Mouse (Mus musculus): Measurements from ENCODE around the gene Fam172a. TPM values are rescaled to one million over a fixed set of nuclear protein-coding genes. Genes with fewer than 3 reads are reported as not detected.

The Fam172a gene
- total and polyA plus RNA-seq, 2 experiments: 2.9 to 9.6 TPM

DNA sequence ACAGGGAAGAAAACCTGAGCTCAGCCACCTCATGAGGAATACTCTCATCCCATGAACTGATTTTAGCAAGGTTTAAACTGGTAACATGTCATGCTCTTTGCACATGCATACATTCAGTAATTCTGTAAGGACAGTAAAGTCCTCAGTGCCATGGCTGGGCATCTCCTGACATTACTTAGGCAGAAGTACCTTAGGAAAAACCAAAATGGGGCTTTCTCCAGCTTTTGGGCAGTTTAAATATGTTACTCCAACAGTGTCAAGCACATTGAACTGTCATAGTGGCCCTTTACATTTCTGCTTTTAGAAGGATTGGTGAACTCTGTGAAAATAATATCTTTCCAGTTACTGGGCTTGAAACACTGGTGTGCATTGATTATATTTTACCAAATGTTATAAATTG is 463.1 kb downstream of the Fam172a start:
- H3K36me3 ChIP-seq (ENCODE audit: control insufficient read depth, insufficient read depth, low read length): no peaks in the 10 kb centered on the region
- TF ChIP-seq POLR2A (IDR thresholded peaks at IDR 0.05; ENCODE audit: extremely low read depth, insufficient read depth, low read length) (no peak), CTCF (IDR thresholded peaks at IDR 0.05; ENCODE audit: low read depth, low read length) (no peak)
- no peaks in the 10 kb centered on the region for H3K79me2 ChIP-seq (ENCODE audit: control insufficient read depth, insufficient read depth, low read length)
- no peak for DNase-seq (ENCODE audit: extremely low read depth, low read depth, low spot score)
- H3K4me1 ChIP-seq (ENCODE audit: control insufficient read depth, insufficient read depth, low read length): no peaks in the 10 kb centered on the region; the same call in 1 of the 2 replicates
- H3K4me3 ChIP-seq (ENCODE audit: insufficient read depth, low read depth, low read length): no peak overlapping the region
- no peaks in the 10 kb centered on the region for H3K27me3 ChIP-seq (ENCODE audit: control insufficient read depth, insufficient read depth, low read length)
- no peak overlapping the region for H3K9ac ChIP-seq (ENCODE audit: low read depth, low read length)
- no peak overlapping the region for H3K27ac ChIP-seq (replicated peaks; ENCODE audit: insufficient read depth, low read depth, low read length)

DNA sequence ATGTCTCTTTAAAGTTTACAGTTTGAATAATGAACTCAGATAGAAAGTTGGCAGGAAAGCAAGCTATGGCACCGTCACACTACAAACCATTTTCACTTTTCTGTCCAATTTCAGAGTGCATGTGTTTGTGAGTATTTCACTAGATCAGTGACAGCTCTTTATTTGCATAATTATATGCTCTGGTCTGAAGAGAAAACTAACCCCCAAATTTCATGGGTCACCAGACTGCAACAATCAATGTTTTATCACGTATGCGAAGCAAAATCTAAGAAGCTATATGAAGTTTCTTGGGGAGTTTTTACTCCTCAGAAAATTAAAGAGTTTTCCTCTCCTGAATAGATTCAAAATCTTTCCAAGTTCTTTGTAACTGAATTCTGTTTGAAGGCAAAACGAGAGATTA is 466.3 kb downstream of the Fam172a start:
- DNase-seq (ENCODE audit: extremely low read depth, low read depth, low spot score): no peak
- peaks cover 5% of the 10 kb centered on the region; the same call in 1 of the 2 replicates for H3K27me3 ChIP-seq (ENCODE audit: control insufficient read depth, insufficient read depth, low read length)
- no peaks in the 10 kb centered on the region; the same call in 1 of the 2 replicates for H3K4me1 ChIP-seq (ENCODE audit: control insufficient read depth, insufficient read depth, low read length)
- TF ChIP-seq CTCF (IDR thresholded peaks at IDR 0.05; ENCODE audit: low read depth, low read length) (no peak), POLR2A (IDR thresholded peaks at IDR 0.05; ENCODE audit: extremely low read depth, insufficient read depth, low read length) (no peak)
- H3K36me3 ChIP-seq (ENCODE audit: control insufficient read depth, insufficient read depth, low read length): no peaks in the 10 kb centered on the region
- H3K79me2 ChIP-seq (ENCODE audit: control insufficient read depth, insufficient read depth, low read length): no peaks in the 10 kb centered on the region
- no peak overlapping the region for H3K27ac ChIP-seq (replicated peaks; ENCODE audit: insufficient read depth, low read depth, low read length)
- WGBS: 60% methylated on average over 4 of the region's 4 CpGs
- H3K9ac ChIP-seq (ENCODE audit: low read depth, low read length): no peak overlapping the region
- H3K4me3 ChIP-seq (ENCODE audit: insufficient read depth, low read depth, low read length): no peak overlapping the region

DNA sequence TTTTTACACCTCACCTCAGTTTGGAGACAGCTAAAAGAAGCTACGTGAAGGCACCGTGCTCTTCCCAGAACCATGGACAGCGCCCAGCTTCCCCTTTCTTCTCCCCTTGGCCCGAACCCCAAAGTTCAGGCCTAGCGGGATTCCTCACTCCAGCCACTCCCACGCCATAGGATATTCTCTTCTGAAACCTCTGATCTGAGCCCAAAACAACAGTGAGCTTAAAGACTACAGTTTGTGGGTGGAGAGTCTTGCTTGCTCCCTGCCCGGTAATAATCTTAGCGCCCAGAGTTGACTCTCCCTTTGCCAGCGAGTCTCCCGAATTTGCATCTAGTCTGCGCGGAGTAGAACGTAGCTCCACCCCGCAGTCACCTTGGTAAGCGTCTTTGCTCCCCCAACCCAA is 469.5 kb downstream of the Fam172a start:
- no peaks in the 10 kb centered on the region for H3K79me2 ChIP-seq (ENCODE audit: control insufficient read depth, insufficient read depth, low read length)
- no peaks in the 10 kb centered on the region for H3K4me1 ChIP-seq (ENCODE audit: control insufficient read depth, insufficient read depth, low read length)
- TF ChIP-seq POLR2A (IDR thresholded peaks at IDR 0.05; ENCODE audit: extremely low read depth, insufficient read depth, low read length) (no peak), CTCF (IDR thresholded peaks at IDR 0.05; ENCODE audit: low read depth, low read length) (no peak)
- no peaks in the 10 kb centered on the region for H3K36me3 ChIP-seq (ENCODE audit: control insufficient read depth, insufficient read depth, low read length)
- H3K4me3 ChIP-seq (ENCODE audit: insufficient read depth, low read depth, low read length): no peak overlapping the region
- DNase-seq (ENCODE audit: extremely low read depth, low read depth, low spot score): no peak
- H3K27ac ChIP-seq (replicated peaks; ENCODE audit: insufficient read depth, low read depth, low read length): no peak overlapping the region
- 6% methylated on average over 15 of the region's 15 CpGs for whole genome bisulfite sequencing
- H3K27me3 ChIP-seq (ENCODE audit: control insufficient read depth, insufficient read depth, low read length): peaks cover 5% of the 10 kb centered on the region; the same call in 1 of the 2 replicates
- no peak overlapping the region for H3K9ac ChIP-seq (ENCODE audit: low read depth, low read length)

DNA sequence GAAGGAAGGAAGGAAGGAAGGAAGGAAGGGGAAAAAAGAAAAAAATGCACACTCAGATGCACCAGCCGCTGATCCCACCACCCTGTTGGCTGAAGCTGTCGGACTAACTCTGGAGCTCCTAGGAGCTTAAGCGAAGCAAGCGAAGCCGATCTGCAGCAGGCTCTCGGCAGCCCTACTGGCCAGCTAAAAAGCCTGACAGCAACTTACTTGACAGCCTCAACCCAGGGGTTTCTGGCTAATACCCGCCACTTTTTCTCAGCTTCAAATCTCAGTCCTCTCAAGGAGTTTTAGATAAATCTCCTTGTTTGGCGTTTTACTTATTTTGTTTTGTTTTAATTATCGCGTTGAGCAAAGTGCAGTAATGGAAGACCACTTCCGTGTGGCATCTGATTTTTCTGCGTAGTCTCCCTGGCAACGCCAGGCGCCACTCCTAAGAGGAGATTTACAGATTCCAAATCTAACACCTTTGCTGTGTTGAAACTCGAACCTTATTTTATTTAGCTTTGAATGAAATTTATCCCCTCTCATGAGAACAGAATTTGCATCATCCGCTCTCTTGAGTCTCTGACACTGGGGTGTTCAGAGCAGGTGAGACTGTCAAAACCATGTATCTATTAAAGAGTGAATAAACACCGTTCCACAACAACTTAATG is 470.3 kb downstream of the Fam172a start:
- Histone ChIP-seq H3K27me3 (ENCODE audit: control insufficient read depth, insufficient read depth, low read length) (peaks cover 5% of the 10 kb centered on the region; the same call in 1 of the 2 replicates), H3K9ac (ENCODE audit: low read depth, low read length) (no peak overlapping the region), H3K4me1 (ENCODE audit: control insufficient read depth, insufficient read depth, low read length) (no peaks in the 10 kb centered on the region), H3K4me3 (ENCODE audit: insufficient read depth, low read depth, low read length) (no peak overlapping the region), H3K79me2 (ENCODE audit: control insufficient read depth, insufficient read depth, low read length) (no peaks in the 10 kb centered on the region), H3K36me3 (ENCODE audit: control insufficient read depth, insufficient read depth, low read length) (no peaks in the 10 kb centered on the region), H3K27ac (replicated peaks; ENCODE audit: insufficient read depth, low read depth, low read length) (no peak overlapping the region)
- WGBS: 11% methylated on average over 17 of the region's 17 CpGs
- TF ChIP-seq CTCF (IDR thresholded peaks at IDR 0.05; ENCODE audit: low read depth, low read length) (no peak), POLR2A (IDR thresholded peaks at IDR 0.05; ENCODE audit: extremely low read depth, insufficient read depth, low read length) (no peak)
- no peak for DNase-seq (ENCODE audit: extremely low read depth, low read depth, low spot score)

DNA sequence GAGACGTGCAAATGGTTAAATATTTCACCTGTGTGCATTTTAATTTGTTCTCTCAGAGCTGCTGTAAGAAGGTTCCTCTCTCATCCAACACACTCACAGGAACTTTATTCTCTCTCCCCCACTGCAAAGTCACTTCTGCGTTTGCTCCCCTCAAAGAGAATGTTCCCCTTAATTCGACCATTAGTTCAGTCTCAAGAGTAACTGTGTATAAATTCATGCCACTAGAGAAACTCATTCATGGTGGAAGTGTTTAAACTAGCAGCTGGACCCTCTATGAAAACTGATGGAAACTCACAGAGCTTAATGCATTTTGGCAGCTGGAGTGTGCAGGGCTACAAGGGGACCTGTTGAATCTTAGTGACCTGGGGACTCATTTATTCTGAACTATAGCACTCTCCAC is 471.0 kb downstream of the Fam172a start:
- 12% methylated on average over 3 of the region's 3 CpGs for WGBS
- no peak overlapping the region for H3K27ac ChIP-seq (replicated peaks; ENCODE audit: insufficient read depth, low read depth, low read length)
- H3K27me3 ChIP-seq (ENCODE audit: control insufficient read depth, insufficient read depth, low read length): peaks cover 5% of the 10 kb centered on the region; the same call in 1 of the 2 replicates
- H3K4me1 ChIP-seq (ENCODE audit: control insufficient read depth, insufficient read depth, low read length): no peaks in the 10 kb centered on the region
- no peaks in the 10 kb centered on the region for H3K36me3 ChIP-seq (ENCODE audit: control insufficient read depth, insufficient read depth, low read length)
- DNase-seq (ENCODE audit: extremely low read depth, low read depth, low spot score): no peak
- H3K9ac ChIP-seq (ENCODE audit: low read depth, low read length): no peak overlapping the region
- no peak overlapping the region for H3K4me3 ChIP-seq (ENCODE audit: insufficient read depth, low read depth, low read length)
- TF ChIP-seq CTCF (IDR thresholded peaks at IDR 0.05; ENCODE audit: low read depth, low read length) (no peak), POLR2A (IDR thresholded peaks at IDR 0.05; ENCODE audit: extremely low read depth, insufficient read depth, low read length) (no peak)
- no peaks in the 10 kb centered on the region for H3K79me2 ChIP-seq (ENCODE audit: control insufficient read depth, insufficient read depth, low read length)

DNA sequence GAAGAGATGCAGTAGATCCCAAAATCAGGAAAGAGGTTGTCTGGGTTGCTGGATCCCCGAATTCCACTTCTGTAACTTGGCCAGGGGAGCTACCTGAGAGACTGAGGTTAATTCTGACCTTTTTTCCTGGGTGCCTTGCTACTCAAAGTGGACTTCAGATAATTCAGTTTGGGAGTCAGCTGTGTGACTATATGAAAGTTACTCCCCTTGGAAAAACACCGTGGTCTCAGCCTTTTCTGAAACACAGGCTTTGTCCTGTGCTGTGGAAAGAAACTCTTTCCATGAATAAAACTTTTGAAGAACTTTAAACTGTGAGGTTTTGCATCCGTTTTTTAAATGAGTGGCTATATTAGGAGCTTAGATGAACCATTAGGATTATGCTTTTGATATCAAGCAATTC is 472.4 kb downstream of the Fam172a start:
- Histone ChIP-seq H3K27ac (replicated peaks; ENCODE audit: insufficient read depth, low read depth, low read length) (no peak overlapping the region), H3K4me3 (ENCODE audit: insufficient read depth, low read depth, low read length) (no peak overlapping the region), H3K27me3 (ENCODE audit: control insufficient read depth, insufficient read depth, low read length) (peaks cover 7% of the 10 kb centered on the region), H3K79me2 (ENCODE audit: control insufficient read depth, insufficient read depth, low read length) (no peaks in the 10 kb centered on the region), H3K36me3 (ENCODE audit: control insufficient read depth, insufficient read depth, low read length) (no peaks in the 10 kb centered on the region), H3K9ac (ENCODE audit: low read depth, low read length) (no peak overlapping the region), H3K4me1 (ENCODE audit: control insufficient read depth, insufficient read depth, low read length) (no peaks in the 10 kb centered on the region)
- no peak for DNase-seq (ENCODE audit: extremely low read depth, low read depth, low spot score)
- WGBS: 15% methylated on average over 3 of the region's 3 CpGs
- TF ChIP-seq CTCF (IDR thresholded peaks at IDR 0.05; ENCODE audit: low read depth, low read length): no peak
- TF ChIP-seq POLR2A (IDR thresholded peaks at IDR 0.05; ENCODE audit: extremely low read depth, insufficient read depth, low read length): no peak

Measured in liver, adult 2 months (tissue).